Mouse (Mus musculus) intestine, embryonic 14.5 days (tissue): Measurements from ENCODE around the gene Als2cl. TPM values are rescaled to one million over a fixed set of nuclear protein-coding genes. Genes with fewer than 3 reads are reported as not detected.

ENCODE experiments used
- ATAC-seq: fragments of 200-750 bp; cut with Nextera tagmentation; replicated peaks from 2 replicates; pipeline ENCODE4 v1.8.0; 2017; ENCODE audit warnings: low read depth, moderate number of reproducible peaks, moderate TSS enrichment, moderate library complexity; ENCODE audit not compliant: low FRiP score, low TSS enrichment
- DNase-seq: peaks from one replicate; pipeline ENCODE4 v3.0.0-alpha.2; 2018; ENCODE audit warnings: low spot score
- H3K27ac ChIP-seq: fragments of 300-500 bp; sonication (generic); 2 replicates; pipeline ENCODE4 v1.5.1; 2014; ENCODE audit warnings: low read depth, mild to moderate bottlenecking, control low read depth
- H3K27me3 ChIP-seq: fragments of 300-500 bp; sonication (generic); replicated peaks from 2 replicates; pipeline ENCODE4 v1.6.1; 2014; ENCODE audit warnings: low read length, control low read depth; ENCODE audit not compliant: control insufficient read depth, insufficient read depth
- H3K36me3 ChIP-seq: fragments of 300-500 bp; sonication (generic); 2 replicates; pipeline ENCODE4 v1.6.1; 2014; ENCODE audit warnings: low read length, control low read depth; ENCODE audit not compliant: control insufficient read depth, insufficient read depth
- H3K4me1 ChIP-seq: fragments of 300-500 bp; sonication (generic); replicated peaks from 2 replicates; pipeline ENCODE4 v1.6.1; 2014; ENCODE audit warnings: low read length, control low read depth, mixed read lengths; ENCODE audit not compliant: control insufficient read depth, insufficient read depth
- H3K4me2 ChIP-seq: fragments of 300-500 bp; sonication (generic); 2 replicates; pipeline ENCODE4 v1.6.1; 2014; ENCODE audit warnings: low read length
- H3K4me3 ChIP-seq: fragments of 300-500 bp; sonication (generic); 2 replicates; pipeline ENCODE4 v1.5.1; 2014; ENCODE audit warnings: low read depth, low read length, control low read depth, mixed read lengths
- H3K9ac ChIP-seq: fragments of 300-500 bp; sonication (generic); 2 replicates; pipeline ENCODE4 v1.6.1; 2014; ENCODE audit warnings: mild to moderate bottlenecking, low read length
- H3K9me3 ChIP-seq: fragments of 300-500 bp; sonication (generic); 2 replicates; pipeline ENCODE4 v1.6.1; 2016; ENCODE audit warnings: low read length, control low read depth; ENCODE audit not compliant: control insufficient read depth
- WGBS: fragments of 180-500 bp; shearing (Covaris S2); extraction: QIAGEN DNeasy Blood & Tissue Kit; methylation state at CpG from one replicate; pipeline ENCODE4 v1.1.7; 2014; 5-methylcytosine and 5-hydroxymethylcytosine counted together
- polyA plus RNA-seq: library from polyadenylated mRNA; unstranded; fragments of >200 nt; fragmentation: Nextera tagmentation; extraction: Ambion mirVana; gene quantifications from 2 replicates; pipeline ENCODE4 v1.2.1, GENCODE M21; 2014

Als2cl gene
- polyA plus RNA-seq, 1 experiment from 2014 or later, result 5.0 TPM

- H3K9ac ChIP-seq, result no peak overlapping the region
- no peak for ATAC-seq
- 54% methylated on average over 8 of the region's 8 CpGs for WGBS
- DNase-seq, result no peak
- no peak overlapping the region for H3K4me3 ChIP-seq
- H3K36me3 ChIP-seq, result no peaks in the 10 kb centered on the region
- no peaks in the 10 kb centered on the region for H3K27me3 ChIP-seq
- no peaks in the 10 kb centered on the region for H3K4me1 ChIP-seq
- H3K4me2 ChIP-seq, result no peak overlapping the region
- no peak overlapping the region for H3K27ac ChIP-seq
- H3K9me3 ChIP-seq, result no peaks in the 10 kb centered on the region
These were observed 35.8 kb downstream of the Als2cl start for GRCm38 (mm10) chr9:110915466-110915865.

- no peak within 1 kb of the TSS for H3K4me3 ChIP-seq
- 90% methylated on average over 7 of the region's 7 CpGs for WGBS
- no peaks in the 10 kb centered on the region for H3K27me3 ChIP-seq
- ATAC-seq (no peak), DNase-seq (no peak)
- H3K9me3 ChIP-seq, result no peaks in the 10 kb centered on the region
- H3K27ac ChIP-seq, result no peak within 1 kb of the TSS
- H3K4me1 ChIP-seq, result no peaks in the 10 kb centered on the region
- no peaks in the 10 kb centered on the region for H3K36me3 ChIP-seq
- H3K4me2 ChIP-seq, result no peak within 1 kb of the TSS
- H3K9ac ChIP-seq, result no peak within 1 kb of the TSS
These were observed 37.1 kb downstream of the Als2cl start, which contains the start of gene Fam240a for GRCm38 (mm10) chr9:110916786-110917185. Fam240a (minus strand) TSS chr9:110916861.

- Histone ChIP-seq H3K36me3 (no peaks in the 10 kb centered on the region), H3K9ac (no peak overlapping the region), H3K27ac (no peak overlapping the region), H3K27me3 (no peaks in the 10 kb centered on the region), H3K4me1 (no peaks in the 10 kb centered on the region), H3K4me3 (no peak overlapping the region), H3K9me3 (no peaks in the 10 kb centered on the region), H3K4me2 (no peak overlapping the region)
- ATAC-seq (no peak), DNase-seq (no peak)
- 61% methylated on average over 15 of the region's 15 CpGs for WGBS
These were observed 41.2 kb downstream of the Als2cl start for GRCm38 (mm10) chr9:110920665-110921419.

- Histone ChIP-seq H3K9me3 (no peaks in the 10 kb centered on the region), H3K27me3 (no peaks in the 10 kb centered on the region), H3K4me1 (no peaks in the 10 kb centered on the region), H3K27ac (no peak overlapping the region), H3K36me3 (no peaks in the 10 kb centered on the region), H3K9ac (no peak overlapping the region), H3K4me2 (no peak overlapping the region), H3K4me3 (no peak overlapping the region)
- ATAC-seq, result no peak
- peak; percentile 89 for DNase-seq
- WGBS, result 16% methylated on average over 7 of the region's 7 CpGs
These were observed 43.1 kb downstream of the Als2cl start for GRCm38 (mm10) chr9:110922759-110923158.

GRCm38 (mm10) chr9:110931573-110931972, 51.9 kb downstream of the Als2cl start:
- no peak overlapping the region for H3K4me3 ChIP-seq
- no peak overlapping the region for H3K4me2 ChIP-seq
- ATAC-seq (no peak), DNase-seq (no peak)
- no peaks in the 10 kb centered on the region for H3K27me3 ChIP-seq
- H3K27ac ChIP-seq, result no peak overlapping the region
- H3K4me1 ChIP-seq, result no peaks in the 10 kb centered on the region
- 77% methylated on average over 6 of the region's 6 CpGs for WGBS
- H3K36me3 ChIP-seq, result no peaks in the 10 kb centered on the region
- H3K9me3 ChIP-seq, result no peaks in the 10 kb centered on the region
- no peak overlapping the region for H3K9ac ChIP-seq

GRCm38 (mm10) chr9:110933850-110934437, 54.3 kb downstream of the Als2cl start:
- no peak overlapping the region for H3K27ac ChIP-seq
- no peak overlapping the region for H3K4me2 ChIP-seq
- ATAC-seq, result no peak
- H3K36me3 ChIP-seq, result no peaks in the 10 kb centered on the region
- no peaks in the 10 kb centered on the region for H3K27me3 ChIP-seq
- no peak for DNase-seq
- no peak overlapping the region for H3K4me3 ChIP-seq
- no peak overlapping the region for H3K9ac ChIP-seq
- H3K9me3 ChIP-seq, result no peaks in the 10 kb centered on the region
- H3K4me1 ChIP-seq, result no peaks in the 10 kb centered on the region
- WGBS, result 80% methylated on average over 12 of the region's 12 CpGs

GRCm38 (mm10) chr9:110935941-110936340, 56.3 kb downstream of the Als2cl start:
- H3K9me3 ChIP-seq, result no peaks in the 10 kb centered on the region
- no peak overlapping the region for H3K9ac ChIP-seq
- no peaks in the 10 kb centered on the region for H3K27me3 ChIP-seq
- no peaks in the 10 kb centered on the region for H3K36me3 ChIP-seq
- ATAC-seq (no peak), DNase-seq (no peak)
- H3K4me3 ChIP-seq, result no peak overlapping the region
- no peak overlapping the region for H3K27ac ChIP-seq
- no peaks in the 10 kb centered on the region for H3K4me1 ChIP-seq
- 84% methylated on average over 7 of the region's 7 CpGs for WGBS
- no peak overlapping the region for H3K4me2 ChIP-seq

GRCm38 (mm10) chr9:110937506-110938490, 58.1 kb downstream of the Als2cl start:
- Histone ChIP-seq H3K9me3 (no peaks in the 10 kb centered on the region), H3K9ac (no peak overlapping the region), H3K4me2 (no peak overlapping the region), H3K27me3 (no peaks in the 10 kb centered on the region), H3K27ac (no peak overlapping the region), H3K4me1 (no peaks in the 10 kb centered on the region), H3K36me3 (no peaks in the 10 kb centered on the region), H3K4me3 (no peak overlapping the region)
- no peak for ATAC-seq
- 65% methylated on average over 12 of the region's 12 CpGs for WGBS
- no peak for DNase-seq
